ENCODE assay signal across 1 mouse cellular context in genomic region chr13:67609066-67609876, GRCm38 (mm10).
TF ChIP-seq lines count a peak whose summit lies in the region.

Gene Zfp729b (minus strand): TSS chr13:67609707.

TF ChIP-seq in CH12.LX, 34 proteins besides CTCF, POLR2A, EP300 and RAD21 (continued from another document):
- TF ChIP-seq TCF12 (IDR thresholded peaks at IDR 0.05; ENCODE audit: low read depth, low read length), result 0 out of 2 replicates have a peak, but pooled peaks have one; percentile 21
- peak; percentile 94 for TF ChIP-seq ELF1 (IDR thresholded peaks at IDR 0.05; ENCODE audit: low read depth, low read length)
- peak; percentile 46 for TF ChIP-seq MYC (IDR thresholded peaks at IDR 0.05; ENCODE audit: low read depth, low read length)
- TF ChIP-seq MEF2A (IDR thresholded peaks at IDR 0.05; ENCODE audit: borderline replicate concordance, low read depth, low read length), result peak; percentile 50; the same call in 1 of the 2 replicates
